Mouse (Mus musculus) limb, embryonic 14.5 days (tissue): ENCODE measurements around the gene Myb. TPM values are rescaled to one million over a fixed set of nuclear protein-coding genes. Genes with fewer than 3 reads are reported as not detected.

ENCODE experiments used
- ATAC-seq: fragments of 200-750 bp; cut with Nextera tagmentation; 2 replicates; pipeline ENCODE4 v1.8.0; 2017; ENCODE audit warnings: low read depth, moderate number of reproducible peaks, moderate TSS enrichment; ENCODE audit not compliant: low FRiP score
- DNase-seq: peaks from one replicate; pipeline ENCODE4 v3.0.0-alpha.2; 2015; ENCODE audit warnings: low spot score
- H3K27ac ChIP-seq: fragments of 300-500 bp; sonication (generic); replicated peaks from 2 replicates; pipeline ENCODE4 v1.5.1; 2014; ENCODE audit warnings: low read depth, mild to moderate bottlenecking, low read length, moderate library complexity, mixed read lengths
- H3K27me3 ChIP-seq: fragments of 300-500 bp; sonication (generic); 2 replicates; pipeline ENCODE4 v1.6.1; 2014; ENCODE audit warnings: low read length, mixed read lengths; ENCODE audit not compliant: control insufficient read depth, insufficient read depth
- H3K36me3 ChIP-seq: fragments of 300-500 bp; sonication (generic); 2 replicates; pipeline ENCODE4 v1.6.1; 2014; ENCODE audit warnings: mild to moderate bottlenecking, low read length, moderate library complexity, mixed read lengths; ENCODE audit not compliant: control insufficient read depth, insufficient read depth
- H3K4me1 ChIP-seq: fragments of 300-500 bp; sonication (generic); 2 replicates; pipeline ENCODE4 v1.6.1; 2014; ENCODE audit warnings: antibody characterized with exemption, low read length, mixed read lengths; ENCODE audit not compliant: control insufficient read depth, insufficient read depth
- H3K4me2 ChIP-seq: fragments of 300-500 bp; sonication (generic); replicated peaks from 2 replicates; pipeline ENCODE4 v1.6.1; 2014; ENCODE audit warnings: low read depth, mild to moderate bottlenecking, low read length, moderate library complexity; ENCODE audit not compliant: severe bottlenecking
- H3K4me3 ChIP-seq: fragments of 300-500 bp; sonication (generic); replicated peaks from 2 replicates; pipeline ENCODE4 v1.5.1; 2014; ENCODE audit warnings: low read length
- H3K9ac ChIP-seq: fragments of 300-500 bp; sonication (generic); 2 replicates; pipeline ENCODE4 v1.6.1; 2014; ENCODE audit warnings: mild to moderate bottlenecking, low read depth, low read length, moderate library complexity; ENCODE audit not compliant: severe bottlenecking
- H3K9me3 ChIP-seq: fragments of 300-500 bp; sonication (generic); 2 replicates; pipeline ENCODE4 v1.6.1; 2016; ENCODE audit warnings: low read length; ENCODE audit not compliant: control insufficient read depth
- POLR2A ChIP-seq: fragments of 200-500 bp; IDR thresholded peaks from 2 replicates; pipeline ENCODE4 v1.8.0; 2012; ENCODE audit warnings: inconsistent platforms, mild to moderate bottlenecking, moderate library complexity, borderline replicate concordance; ENCODE audit not compliant: insufficient read depth, insufficient read length; ENCODE audit errors: extremely low read depth
- WGBS: fragments of 180-500 bp; shearing (Covaris S2); extraction: QIAGEN DNeasy Blood & Tissue Kit; methylation state at CpG from one replicate; pipeline ENCODE4 v1.1.7; 2014; 5-methylcytosine and 5-hydroxymethylcytosine counted together
- polyA plus RNA-seq, 2 experiments: library from polyadenylated mRNA; depleted of rRNA in 1 of 2; stranded (reverse) in 1 of 2; unstranded in 1 of 2; fragments of >200 nt; fragmentation: Nextera tagmentation in 1 of 2; extraction: Ambion mirVana in 1 of 2; gene quantifications; 2 replicates each; pipeline versions ENCODE4 v1.2.1 to v1.2.3; 2012 to 2014

Gene Myb
- polyA plus RNA-seq, 2 experiments, result 2.7 to 4.0 TPM

DNA sequence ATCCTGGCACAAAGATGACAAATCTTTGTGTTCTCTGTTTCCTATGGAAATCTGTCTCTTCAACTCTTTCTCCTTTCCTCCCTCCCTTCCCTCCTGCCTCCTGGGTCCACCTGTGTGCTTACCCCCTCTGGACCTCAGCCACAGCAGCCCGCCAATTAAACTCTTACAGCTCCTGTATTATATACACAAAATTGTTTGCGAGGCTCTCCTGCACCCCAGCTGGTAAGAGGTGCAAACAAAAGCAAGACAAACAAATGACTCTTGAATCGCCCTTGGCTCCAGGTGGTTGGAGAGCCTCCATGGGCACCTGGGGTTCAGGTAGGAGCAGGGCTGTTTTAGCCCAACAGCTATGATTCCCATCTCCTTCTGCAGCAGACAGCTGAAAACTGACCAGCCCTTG lies 71.2 kb downstream of the Myb start:
- no peak overlapping the region for H3K4me3 ChIP-seq
- H3K27ac ChIP-seq, result no peak overlapping the region
- no peaks in the 10 kb centered on the region for H3K36me3 ChIP-seq
- no peaks in the 10 kb centered on the region for H3K9me3 ChIP-seq
- H3K27me3 ChIP-seq, result no peaks in the 10 kb centered on the region
- TF ChIP-seq POLR2A, result no peak
- no peak overlapping the region for H3K4me2 ChIP-seq
- DNase-seq, result no peak
- WGBS, result 48% methylated on average over 3 of the region's 3 CpGs
- H3K9ac ChIP-seq, result no peak overlapping the region
- no peaks in the 10 kb centered on the region for H3K4me1 ChIP-seq
- ATAC-seq, result no peak

DNA sequence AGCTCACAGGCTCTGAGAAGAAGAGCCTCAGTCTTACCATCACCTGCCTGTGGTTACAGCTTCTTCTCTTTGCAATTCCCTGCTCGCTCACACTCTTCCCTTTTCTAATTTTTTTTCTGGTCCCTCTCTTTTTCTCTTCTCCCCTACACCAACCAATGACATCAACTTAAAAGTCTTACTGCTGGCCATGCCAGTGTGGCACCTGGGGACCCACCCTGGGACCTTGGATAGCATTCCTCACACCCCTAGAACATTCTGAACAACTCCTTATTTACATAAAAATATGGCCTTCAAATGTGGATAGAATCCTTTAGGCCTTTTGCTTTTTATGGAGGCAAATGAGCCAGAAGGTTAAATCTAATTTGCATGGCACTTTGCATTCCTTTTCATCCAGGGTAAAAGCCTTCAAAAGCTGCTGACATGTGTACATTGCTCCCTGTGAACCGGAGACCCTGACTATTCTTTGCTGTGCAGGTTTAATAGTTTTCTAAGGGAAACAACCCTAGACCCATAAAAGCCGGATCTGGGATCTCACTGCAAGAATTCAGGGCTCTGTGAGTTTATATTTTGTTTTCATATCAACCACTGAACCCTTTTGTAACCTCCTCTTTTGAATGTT lies 73.1 kb downstream of the Myb start:
- Histone ChIP-seq H3K36me3 (no peaks in the 10 kb centered on the region), H3K4me1 (no peaks in the 10 kb centered on the region; the same call in 1 of the 2 replicates), H3K27ac (no peak overlapping the region), H3K9me3 (no peaks in the 10 kb centered on the region), H3K4me2 (no peak overlapping the region), H3K27me3 (no peaks in the 10 kb centered on the region), H3K4me3 (no peak overlapping the region), H3K9ac (no peak overlapping the region)
- WGBS, result 46% methylated on average over 3 of the region's 3 CpGs
- DNase-seq (no peak), ATAC-seq (no peak)
- no peak for TF ChIP-seq POLR2A

DNA sequence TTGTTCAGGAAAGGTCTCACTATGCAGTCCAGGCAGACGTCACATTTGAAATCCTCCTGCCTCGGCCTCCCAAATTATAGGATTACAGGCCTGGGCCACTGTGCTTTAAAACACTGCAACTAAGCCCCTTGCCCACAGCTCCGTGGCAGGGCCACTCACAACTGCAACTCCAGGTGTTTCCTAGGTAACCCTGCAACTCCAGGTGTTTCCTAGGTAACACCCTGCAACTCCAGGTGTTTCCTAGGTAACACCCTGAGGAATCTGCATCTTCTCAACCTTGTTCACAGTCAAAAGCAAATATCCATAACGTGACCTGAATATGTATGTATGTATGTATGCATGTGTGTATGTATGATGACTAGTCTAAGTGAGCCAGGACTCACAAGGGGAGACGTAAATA lies 75.7 kb downstream of the Myb start:
- Histone ChIP-seq H3K4me3 (no peak overlapping the region), H3K4me1 (no peaks in the 10 kb centered on the region; the same call in 1 of the 2 replicates), H3K9me3 (no peaks in the 10 kb centered on the region), H3K9ac (no peak overlapping the region), H3K27me3 (no peaks in the 10 kb centered on the region), H3K27ac (no peak overlapping the region), H3K4me2 (no peak overlapping the region), H3K36me3 (no peaks in the 10 kb centered on the region)
- ATAC-seq (no peak), DNase-seq (no peak)
- WGBS, result 78% methylated on average over 5 of the region's 5 CpGs
- TF ChIP-seq POLR2A, result no peak

DNA sequence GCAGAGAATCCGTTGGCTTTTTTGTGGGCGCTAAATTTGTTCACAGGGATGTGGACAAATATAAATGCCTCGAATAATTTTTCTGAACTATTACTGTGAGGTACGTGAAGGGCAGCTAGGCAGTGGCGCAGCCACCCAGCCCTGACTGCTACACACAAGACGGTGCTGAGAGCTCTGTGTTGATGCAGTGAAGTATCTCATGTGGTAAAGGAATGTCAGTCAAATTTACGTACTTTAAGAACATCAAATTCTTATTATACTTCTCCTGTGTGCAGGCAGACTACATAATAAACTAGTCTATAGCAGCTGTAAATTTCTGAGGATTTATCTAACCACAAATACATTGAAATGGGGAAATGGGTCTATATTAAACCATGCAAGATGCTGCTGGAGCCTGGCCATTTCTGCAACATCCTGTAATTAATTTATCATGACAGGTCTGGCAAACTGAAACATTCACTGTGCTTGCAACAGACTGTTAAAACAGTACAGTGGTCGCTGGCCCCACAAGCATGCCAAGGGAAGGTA lies 77.3 kb downstream of the Myb start:
- DNase-seq, result no peak
- Histone ChIP-seq H3K27me3 (no peaks in the 10 kb centered on the region), H3K9ac (no peak overlapping the region), H3K4me1 (no peaks in the 10 kb centered on the region; the same call in 1 of the 2 replicates), H3K36me3 (no peaks in the 10 kb centered on the region), H3K9me3 (no peaks in the 10 kb centered on the region), H3K4me2 (no peak overlapping the region), H3K27ac (no peak overlapping the region), H3K4me3 (no peak overlapping the region)
- 76% methylated on average over 8 of the region's 8 CpGs for WGBS
- TF ChIP-seq POLR2A, result no peak
- ATAC-seq, result no peak

DNA sequence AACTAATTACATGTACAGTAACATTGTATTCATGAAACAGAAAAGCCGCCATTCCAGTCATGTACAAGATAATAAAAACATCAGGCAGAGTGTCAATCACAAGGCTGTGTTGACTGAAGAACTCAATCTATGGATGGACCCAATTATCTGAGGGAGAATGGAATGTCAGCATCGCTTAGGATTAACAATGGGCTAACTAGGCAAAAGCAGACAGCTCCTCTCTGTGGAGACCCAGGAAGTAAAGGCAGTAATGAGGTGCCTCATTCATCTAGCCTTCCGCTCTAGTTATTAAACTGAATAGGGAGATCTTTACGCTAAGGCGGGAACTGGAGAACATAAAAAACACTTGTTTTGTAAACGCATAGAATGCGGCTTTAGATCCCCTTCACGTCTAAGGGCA lies 78.3 kb downstream of the Myb start:
- H3K27me3 ChIP-seq, result no peaks in the 10 kb centered on the region
- H3K9me3 ChIP-seq, result no peaks in the 10 kb centered on the region
- H3K36me3 ChIP-seq, result no peaks in the 10 kb centered on the region
- no peaks in the 10 kb centered on the region; the same call in 1 of the 2 replicates for H3K4me1 ChIP-seq
- H3K27ac ChIP-seq, result no peak overlapping the region
- 72% methylated on average over 8 of the region's 8 CpGs for WGBS
- ATAC-seq, result no peak
- no peak overlapping the region for H3K9ac ChIP-seq
- no peak for TF ChIP-seq POLR2A
- H3K4me3 ChIP-seq, result no peak overlapping the region
- H3K4me2 ChIP-seq, result no peak overlapping the region
- no peak for DNase-seq
